Mouse (Mus musculus): ENCODE data around the gene Slc35b3. TPM values are rescaled to one million over a fixed set of nuclear protein-coding genes. Genes with fewer than 3 reads are reported as not detected.

The Slc35b3 gene
- polyA plus RNA-seq, 1 experiment from 2014 or later, result 29.4 TPM

- H3K4me3 ChIP-seq (ENCODE audit: low read length), result no peak overlapping the region
- no peak overlapping the region for H3K9ac ChIP-seq (ENCODE audit: low read depth, low read length)
- no peak for ATAC-seq
- H3K4me2 ChIP-seq (ENCODE audit: low read length), result no peak overlapping the region
- H3K36me3 ChIP-seq (ENCODE audit: control insufficient read depth, insufficient read depth, low read length), result no peaks in the 10 kb centered on the region
- 64% methylated on average over 6 of the region's 6 CpGs for WGBS
- no peaks in the 10 kb centered on the region for H3K27me3 ChIP-seq (replicated peaks; ENCODE audit: control insufficient read depth, insufficient read depth, low read length)
- H3K4me1 ChIP-seq (ENCODE audit: control insufficient read depth, insufficient read depth, low read depth, low read length), result no peaks in the 10 kb centered on the region
- no peak overlapping the region for H3K27ac ChIP-seq (ENCODE audit: low read depth, low read length)
- no peaks in the 10 kb centered on the region for H3K9me3 ChIP-seq (ENCODE audit: control insufficient read depth, low read length)
These were observed 16.3 kb upstream of the Slc35b3 start for GRCm38 (mm10) chr13:38976978-38977377.

- H3K9me3 ChIP-seq (ENCODE audit: control insufficient read depth, low read length), result no peaks in the 10 kb centered on the region
- H3K27ac ChIP-seq (ENCODE audit: low read depth, low read length), result no peak overlapping the region
- ATAC-seq, result no peak
- WGBS, result 82% methylated on average over 5 of the region's 5 CpGs
- H3K4me2 ChIP-seq (ENCODE audit: low read length), result no peak overlapping the region
- H3K36me3 ChIP-seq (ENCODE audit: control insufficient read depth, insufficient read depth, low read length), result no peaks in the 10 kb centered on the region
- no peak overlapping the region for H3K9ac ChIP-seq (ENCODE audit: low read depth, low read length)
- H3K27me3 ChIP-seq (replicated peaks; ENCODE audit: control insufficient read depth, insufficient read depth, low read length), result no peaks in the 10 kb centered on the region
- H3K4me3 ChIP-seq (ENCODE audit: low read length), result no peak overlapping the region
- no peaks in the 10 kb centered on the region for H3K4me1 ChIP-seq (ENCODE audit: control insufficient read depth, insufficient read depth, low read depth, low read length)
These were observed 15.2 kb upstream of the Slc35b3 start for GRCm38 (mm10) chr13:38975853-38976252.

- H3K4me1 ChIP-seq (ENCODE audit: control insufficient read depth, insufficient read depth, low read depth, low read length), result no peaks in the 10 kb centered on the region
- H3K27me3 ChIP-seq (replicated peaks; ENCODE audit: control insufficient read depth, insufficient read depth, low read length), result no peaks in the 10 kb centered on the region
- no peak overlapping the region for H3K4me2 ChIP-seq (ENCODE audit: low read length)
- H3K9me3 ChIP-seq (ENCODE audit: control insufficient read depth, low read length), result no peaks in the 10 kb centered on the region
- no peak for ATAC-seq
- WGBS, result 3% methylated on average over 6 of the region's 6 CpGs
- H3K4me3 ChIP-seq (ENCODE audit: low read length), result no peak overlapping the region
- H3K27ac ChIP-seq (ENCODE audit: low read depth, low read length), result no peak overlapping the region
- H3K36me3 ChIP-seq (ENCODE audit: control insufficient read depth, insufficient read depth, low read length), result no peaks in the 10 kb centered on the region
- no peak overlapping the region for H3K9ac ChIP-seq (ENCODE audit: low read depth, low read length)
These were observed 11.9 kb upstream of the Slc35b3 start for GRCm38 (mm10) chr13:38972602-38973001.

- WGBS, result 77% methylated on average over 4 of the region's 4 CpGs
- ATAC-seq, result no peak
- Histone ChIP-seq H3K4me3 (ENCODE audit: low read length) (no peak overlapping the region), H3K27me3 (replicated peaks; ENCODE audit: control insufficient read depth, insufficient read depth, low read length) (no peaks in the 10 kb centered on the region), H3K27ac (ENCODE audit: low read depth, low read length) (no peak overlapping the region), H3K4me1 (ENCODE audit: control insufficient read depth, insufficient read depth, low read depth, low read length) (no peaks in the 10 kb centered on the region), H3K9ac (ENCODE audit: low read depth, low read length) (no peak overlapping the region), H3K9me3 (ENCODE audit: control insufficient read depth, low read length) (no peaks in the 10 kb centered on the region), H3K36me3 (ENCODE audit: control insufficient read depth, insufficient read depth, low read length) (no peaks in the 10 kb centered on the region), H3K4me2 (ENCODE audit: low read length) (no peak overlapping the region)
These were observed 10.4 kb upstream of the Slc35b3 start for GRCm38 (mm10) chr13:38971047-38971446.

- WGBS, result 84% methylated on average over 1 of the region's 1 CpGs
- Histone ChIP-seq H3K9ac (ENCODE audit: low read depth, low read length) (no peak overlapping the region), H3K36me3 (ENCODE audit: control insufficient read depth, insufficient read depth, low read length) (no peaks in the 10 kb centered on the region), H3K4me2 (ENCODE audit: low read length) (no peak overlapping the region), H3K4me1 (ENCODE audit: control insufficient read depth, insufficient read depth, low read depth, low read length) (no peaks in the 10 kb centered on the region), H3K27ac (ENCODE audit: low read depth, low read length) (no peak overlapping the region), H3K27me3 (replicated peaks; ENCODE audit: control insufficient read depth, insufficient read depth, low read length) (no peaks in the 10 kb centered on the region), H3K9me3 (ENCODE audit: control insufficient read depth, low read length) (no peaks in the 10 kb centered on the region), H3K4me3 (ENCODE audit: low read length) (no peak overlapping the region)
- no peak for ATAC-seq
These were observed 6.8 kb upstream of the Slc35b3 start for GRCm38 (mm10) chr13:38967518-38967917.

GRCm38 (mm10) chr13:38966922-38967448, 6.3 kb upstream of the Slc35b3 start:
- no peaks in the 10 kb centered on the region for H3K9me3 ChIP-seq (ENCODE audit: control insufficient read depth, low read length)
- ATAC-seq, result no peak
- H3K36me3 ChIP-seq (ENCODE audit: control insufficient read depth, insufficient read depth, low read length), result no peaks in the 10 kb centered on the region
- H3K4me2 ChIP-seq (ENCODE audit: low read length), result no peak overlapping the region
- no peaks in the 10 kb centered on the region for H3K4me1 ChIP-seq (ENCODE audit: control insufficient read depth, insufficient read depth, low read depth, low read length)
- no peaks in the 10 kb centered on the region for H3K27me3 ChIP-seq (replicated peaks; ENCODE audit: control insufficient read depth, insufficient read depth, low read length)
- WGBS, result 98% methylated on average over 2 of the region's 2 CpGs
- no peak overlapping the region for H3K4me3 ChIP-seq (ENCODE audit: low read length)
- no peak overlapping the region for H3K27ac ChIP-seq (ENCODE audit: low read depth, low read length)
- H3K9ac ChIP-seq (ENCODE audit: low read depth, low read length), result no peak overlapping the region

GRCm38 (mm10) chr13:38962771-38963170, 2.1 kb upstream of the Slc35b3 start:
- no peak overlapping the region for H3K27ac ChIP-seq (ENCODE audit: low read depth, low read length)
- H3K4me3 ChIP-seq (ENCODE audit: low read length), result no peak overlapping the region
- peaks cover 17% of the 10 kb centered on the region for H3K4me1 ChIP-seq (ENCODE audit: control insufficient read depth, insufficient read depth, low read depth, low read length)
- no peaks in the 10 kb centered on the region for H3K9me3 ChIP-seq (ENCODE audit: control insufficient read depth, low read length)
- no peak for ATAC-seq
- no peaks in the 10 kb centered on the region for H3K36me3 ChIP-seq (ENCODE audit: control insufficient read depth, insufficient read depth, low read length)
- no peak overlapping the region for H3K4me2 ChIP-seq (ENCODE audit: low read length)
- no peaks in the 10 kb centered on the region for H3K27me3 ChIP-seq (replicated peaks; ENCODE audit: control insufficient read depth, insufficient read depth, low read length)
- 60% methylated on average over 2 of the region's 2 CpGs for WGBS
- H3K9ac ChIP-seq (ENCODE audit: low read depth, low read length), result no peak overlapping the region

- Histone ChIP-seq H3K4me1 (ENCODE audit: control insufficient read depth, insufficient read depth, low read depth, low read length) (peaks cover 17% of the 10 kb centered on the region), H3K4me3 (ENCODE audit: low read length) (no peak overlapping the region)
These were observed 2.6 kb downstream of the Slc35b3 start for GRCm38 (mm10) chr13:38958037-38958436.

GRCm38 (mm10) chr13:38946296-38947012, 14.2 kb downstream of the Slc35b3 start:
- WGBS, result 81% methylated on average over 3 of the region's 3 CpGs
- no peaks in the 10 kb centered on the region for H3K9me3 ChIP-seq (ENCODE audit: control insufficient read depth, low read length)
- no peaks in the 10 kb centered on the region for H3K4me1 ChIP-seq (ENCODE audit: control insufficient read depth, insufficient read depth, low read depth, low read length)
- H3K4me2 ChIP-seq (ENCODE audit: low read length), result no peak overlapping the region
- no peak for ATAC-seq
- H3K27me3 ChIP-seq (replicated peaks; ENCODE audit: control insufficient read depth, insufficient read depth, low read length), result no peaks in the 10 kb centered on the region
- H3K36me3 ChIP-seq (ENCODE audit: control insufficient read depth, insufficient read depth, low read length), result peaks cover 11% of the 10 kb centered on the region
- no peak overlapping the region for H3K9ac ChIP-seq (ENCODE audit: low read depth, low read length)
- H3K4me3 ChIP-seq (ENCODE audit: low read length), result no peak overlapping the region
- no peak overlapping the region for H3K27ac ChIP-seq (ENCODE audit: low read depth, low read length)

More at GRCm38 (mm10) chr13:38958037-38958436, 2.6 kb downstream of the Slc35b3 start:
- H3K27ac ChIP-seq (ENCODE audit: low read depth, low read length), result no peak overlapping the region
- no peaks in the 10 kb centered on the region for H3K9me3 ChIP-seq (ENCODE audit: control insufficient read depth, low read length)
- no peaks in the 10 kb centered on the region for H3K27me3 ChIP-seq (replicated peaks; ENCODE audit: control insufficient read depth, insufficient read depth, low read length)
- no peak for ATAC-seq
- peak overlapping the region; percentile 7; the same call in 1 of the 2 replicates for H3K4me2 ChIP-seq (ENCODE audit: low read length)
- H3K9ac ChIP-seq (ENCODE audit: low read depth, low read length), result no peak overlapping the region
- H3K36me3 ChIP-seq (ENCODE audit: control insufficient read depth, insufficient read depth, low read length), result peaks cover 8% of the 10 kb centered on the region
- WGBS, result 82% methylated on average over 5 of the region's 5 CpGs
